In the genomic region with DNA sequence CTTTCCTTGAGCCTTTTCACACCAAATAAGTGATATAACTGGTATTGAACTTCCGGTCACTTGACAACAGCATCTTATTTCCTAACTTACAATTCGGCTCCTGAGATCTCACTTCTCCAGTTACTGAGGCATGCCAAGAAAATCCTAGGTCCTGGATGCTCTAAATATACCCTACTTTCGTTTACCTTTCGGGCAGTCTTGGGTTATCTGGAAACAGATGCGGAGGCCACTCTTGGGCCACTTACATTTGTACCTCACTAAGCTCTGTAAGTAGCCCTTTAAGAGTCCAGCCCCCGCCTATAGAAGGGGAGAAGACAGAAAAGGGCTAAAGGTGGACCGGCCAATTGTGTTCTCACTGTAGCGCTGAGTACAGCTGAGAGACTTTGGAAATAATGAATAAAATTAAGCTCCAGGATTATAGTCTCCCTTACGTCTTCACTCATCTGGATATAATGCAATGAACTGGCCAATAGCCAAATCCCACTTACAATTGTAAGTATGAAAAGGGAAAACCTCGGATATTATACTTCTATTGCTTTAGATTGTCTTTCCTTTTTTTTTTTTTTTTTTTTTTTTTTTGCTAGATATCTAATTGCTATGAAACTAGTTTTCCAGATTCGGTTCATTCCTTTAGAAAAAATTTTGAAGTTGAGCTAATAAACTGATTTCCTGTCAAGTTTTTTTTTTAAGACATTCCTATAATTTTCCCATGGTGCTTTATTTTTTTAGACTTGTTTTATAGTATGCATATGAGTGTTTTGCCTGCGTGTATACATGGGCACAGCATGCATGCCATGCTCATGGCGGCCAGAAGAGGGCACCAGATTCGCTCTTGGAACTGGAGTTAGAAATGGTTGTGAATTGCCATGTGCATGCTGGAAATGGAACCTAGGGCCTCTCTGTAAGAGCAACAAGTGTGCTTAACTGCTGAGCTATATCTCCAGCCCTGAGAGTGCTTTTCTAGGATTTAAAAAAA, we compare ENCODE assay signal across 9 mouse cellular contexts. TPM values are rescaled to one million over a fixed set of nuclear protein-coding genes. Genes with fewer than 3 reads are reported as not detected.
DNase-seq lines count a peak whose midpoint lies in the region; ATAC-seq and TF ChIP-seq lines count a peak whose summit lies in the region.
"Had no signal": no experiment of that assay in that cellular context is flagged by ENCODE, and none has a peak within 500 bp of the region (broad histone marks: within the 10 kb centered on the region; RNA-seq: fewer than 3 reads in every experiment).

No protein-coding gene starts in this region.

- no peak for TF ChIP-seq POLR2A in cerebellum, adult 2 months (IDR thresholded peaks at IDR 0.05; ENCODE audit: borderline replicate concordance, insufficient read depth, low read length)

- H3K4me2 ChIP-seq in intestine, embryonic 16.5 days (ENCODE audit: low read depth, low read length) = no peak overlapping the region
- H3K4me2 ChIP-seq: stomach, embryonic 15.5 days had no signal

- peak; percentile 21 to 32 for DNase-seq in cerebellum, adult 2 months
- DNase-seq in cerebellum, adult 11-12 months = no peak
- DNase-seq in 3T3-L1 (ENCODE audit: low read depth, low spot score) = peak; percentile 90
- DNase-seq in adrenal gland, adult 2 months = peak; percentile 77
- DNase-seq in embryonic facial prominence, embryonic 10.5 days (ENCODE audit: low spot score) = peak; percentile 77
- DNase-seq in lung, adult 18-20 months = peak; percentile 73 to 81
- DNase-seq in right cerebral cortex, postnatal 4 days = peak; percentile 57

- WGBS in cerebellum, adult 2 months = 59% methylated on average over 14 of the region's 14 CpGs
- 59% methylated on average over 14 of the region's 14 CpGs for WGBS in embryonic facial prominence, embryonic 10.5 days
- WGBS in intestine, embryonic 16.5 days = 64% methylated on average over 14 of the region's 14 CpGs

- H3K27ac ChIP-seq in cerebellum, adult 2 months (ENCODE audit: insufficient read depth, low read length) = no peak overlapping the region
- no peak overlapping the region for H3K27ac ChIP-seq in embryonic facial prominence, embryonic 10.5 days (replicated peaks)
- H3K27ac ChIP-seq in intestine, embryonic 16.5 days (ENCODE audit: low read length) = no peak overlapping the region
- H3K27ac ChIP-seq: stomach, embryonic 15.5 days had no signal

- H3K9me3 ChIP-seq in embryonic facial prominence, embryonic 10.5 days = no peaks in the 10 kb centered on the region
- H3K9me3 ChIP-seq in intestine, embryonic 16.5 days (ENCODE audit: control insufficient read depth, low read length) = no peaks in the 10 kb centered on the region
- H3K9me3 ChIP-seq: stomach, embryonic 15.5 days had no signal

- no peaks in the 10 kb centered on the region for H3K27me3 ChIP-seq in cerebellum, adult 2 months (ENCODE audit: control insufficient read depth, insufficient read depth, low read length)
- no peaks in the 10 kb centered on the region for H3K27me3 ChIP-seq in embryonic facial prominence, embryonic 10.5 days (replicated peaks; ENCODE audit: low read depth, poor library complexity, severe bottlenecking)
- no peaks in the 10 kb centered on the region for H3K27me3 ChIP-seq in intestine, embryonic 16.5 days (replicated peaks; ENCODE audit: control insufficient read depth, insufficient read depth, low read length)
- H3K27me3 ChIP-seq: stomach, embryonic 15.5 days had no signal

- H3K4me3 ChIP-seq in cerebellum, adult 2 months (replicated peaks; ENCODE audit: insufficient read depth, low read depth, low read length) = no peak overlapping the region
- no peak overlapping the region for H3K4me3 ChIP-seq in embryonic facial prominence, embryonic 10.5 days
- H3K4me3 ChIP-seq in intestine, embryonic 16.5 days (ENCODE audit: low read length) = no peak overlapping the region
- H3K4me3 ChIP-seq: stomach, embryonic 15.5 days had no signal

- no peaks in the 10 kb centered on the region for H3K36me3 ChIP-seq in embryonic facial prominence, embryonic 10.5 days (replicated peaks)
- H3K36me3 ChIP-seq in intestine, embryonic 16.5 days (ENCODE audit: control insufficient read depth, insufficient read depth, low read length) = no peaks in the 10 kb centered on the region
- H3K36me3 ChIP-seq: stomach, embryonic 15.5 days had no signal

- peak; percentile 69 for TF ChIP-seq CTCF in cerebellum, adult 2 months (IDR thresholded peaks at IDR 0.05; ENCODE audit: borderline replicate concordance, insufficient read depth, low read depth, low read length)

- no peaks in the 10 kb centered on the region for H3K4me1 ChIP-seq in cerebellum, adult 2 months (ENCODE audit: control insufficient read depth, insufficient read depth, low read length)
- no peaks in the 10 kb centered on the region for H3K4me1 ChIP-seq in embryonic facial prominence, embryonic 10.5 days
- no peaks in the 10 kb centered on the region for H3K4me1 ChIP-seq in intestine, embryonic 16.5 days (ENCODE audit: control insufficient read depth, insufficient read depth, low read length)
- H3K4me1 ChIP-seq: stomach, embryonic 15.5 days had no signal

- H3K9ac ChIP-seq in intestine, embryonic 16.5 days (ENCODE audit: low read depth, low read length) = no peak overlapping the region
- H3K9ac ChIP-seq: stomach, embryonic 15.5 days had no signal

- ATAC-seq in intestine, embryonic 16.5 days = peak; percentile 29; the same call in 1 of the 2 replicates

RNA-seq across cellular contexts. Expression of gene Ano6, which starts 17.5 kb away (rescaled TPM):
- polyA plus RNA-seq in cerebellum, adult 2 months (2012; rRNA removed) = 14.2 and 14.8 TPM in 2 replicates
- 10 to 100 TPM; 69.6 to 90.3 TPM for total RNA-seq in adrenal gland, adult 2 months (2021)
- polyA plus RNA-seq in adrenal gland, adult 2 months (2012; rRNA removed) = 20.6 and 28.6 TPM in 2 replicates
- polyA plus RNA-seq in embryonic facial prominence, embryonic 10.5 days (2016; fragmentation: Nextera tagmentation; extraction: Ambion mirVana) = 40.5 and 41.6 TPM in 2 replicates
- 51.5 and 63.1 TPM in 2 replicates for polyA plus RNA-seq in intestine, embryonic 16.5 days (2015; fragmentation: Nextera tagmentation; extraction: Ambion mirVana)
